Mouse (Mus musculus) telencephalon, adult 2 months (tissue): ENCODE data around the gene Cdk19.
"Not testable (repeated sequence)": the region's sequence is repeated elsewhere in the genome, so short reads cannot be mapped to it uniquely, and the experiment has no call there.

Experiments
- DNase-seq: peaks from one replicate; pipeline ENCODE4 v3.0.0-alpha.2; 2011; ENCODE audit warnings: low read depth, low spot score

The Cdk19 gene

GRCm38 (mm10) chr10:40393447-40394143 is 54.2 kb downstream of the Cdk19 start:
- DNase-seq = no peak

- DNase-seq = no peak
Observed at GRCm38 (mm10) chr10:40398842-40399241, 59.5 kb downstream of the Cdk19 start.

DNA sequence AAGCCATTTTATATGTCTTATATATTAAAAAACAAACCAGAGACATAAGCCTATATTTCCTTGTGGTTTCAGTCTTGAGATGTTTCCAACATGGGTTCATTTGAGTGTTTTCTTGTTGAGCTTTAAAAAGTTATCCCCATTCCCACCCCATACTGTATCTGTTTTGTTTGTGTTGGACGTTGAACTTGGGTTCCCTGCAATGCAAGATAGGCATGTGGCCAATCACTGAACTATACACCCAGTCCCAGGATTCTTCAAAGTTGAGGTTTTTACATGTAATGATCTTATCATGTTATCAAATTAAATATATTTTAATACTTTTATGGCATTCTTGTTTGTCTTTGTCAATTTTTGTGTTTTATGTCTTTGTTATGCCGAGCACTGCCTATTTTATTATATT is 60.0 kb downstream of the Cdk19 start:
- no peak for DNase-seq

GRCm38 (mm10) chr10:40400293-40400692 is 60.9 kb downstream of the Cdk19 start:
- no peak for DNase-seq

DNA sequence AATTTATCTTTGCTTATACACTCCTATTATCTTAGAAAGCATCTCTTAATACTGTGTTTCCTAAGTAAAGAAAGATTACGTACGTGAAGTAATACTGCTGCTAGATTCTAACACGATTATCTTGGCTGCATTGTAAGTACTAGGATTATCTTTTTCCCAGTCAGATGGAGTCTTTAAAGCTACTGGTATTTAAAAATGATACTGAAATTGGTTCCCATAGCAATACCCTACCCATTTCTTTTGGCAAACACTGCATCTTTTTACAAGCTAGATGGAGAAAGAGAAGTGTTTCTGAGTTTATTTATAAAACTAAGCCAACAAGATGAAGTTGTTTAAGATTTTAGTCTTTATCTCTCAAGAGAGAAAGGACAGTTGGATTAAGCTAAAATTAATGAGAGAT is 67.3 kb downstream of the Cdk19 start:
- peak; percentile 42 for DNase-seq

DNA sequence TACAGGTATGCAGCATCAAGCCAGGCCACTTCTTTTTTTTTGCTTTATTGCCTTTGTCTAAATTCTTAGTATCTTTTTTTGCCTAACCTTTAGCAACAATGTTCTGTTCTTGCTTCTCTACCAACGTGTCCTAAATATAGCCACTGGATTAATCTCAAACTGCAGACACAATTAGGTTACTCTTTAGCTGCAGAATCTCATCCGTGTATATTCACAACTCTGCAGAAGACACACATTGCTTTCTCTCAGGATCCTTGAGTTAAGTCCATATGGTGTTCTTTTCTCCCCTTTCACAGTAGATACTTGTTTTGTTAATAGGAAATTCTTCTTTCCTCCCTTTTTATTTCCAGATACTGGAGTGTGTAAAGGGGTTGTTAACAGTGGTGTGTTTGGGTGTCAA is 70.0 kb downstream of the Cdk19 start:
- DNase-seq = peak; percentile 59

DNA sequence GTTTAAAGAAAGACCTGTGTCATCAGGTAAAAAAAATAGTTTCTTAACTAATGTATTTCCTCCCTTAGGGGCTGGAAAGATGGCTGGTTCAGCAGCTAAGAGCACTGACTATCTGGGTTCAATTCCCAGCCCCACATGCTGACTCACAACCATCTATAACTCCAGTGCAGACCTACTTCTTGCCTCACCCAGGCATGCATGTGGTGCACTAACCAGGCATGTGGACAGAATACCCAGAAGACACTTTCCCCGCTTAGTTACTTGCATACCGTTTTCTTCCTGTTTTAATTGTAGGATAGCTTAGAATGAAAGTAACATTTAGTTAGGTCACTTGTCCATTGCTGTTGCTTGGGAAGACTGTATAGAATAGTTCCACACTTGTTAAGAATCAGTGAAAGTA is 72.0 kb downstream of the Cdk19 start:
- no peak for DNase-seq

GRCm38 (mm10) chr10:40416944-40417343 is 77.6 kb downstream of the Cdk19 start:
- peak; percentile 51 for DNase-seq

DNA sequence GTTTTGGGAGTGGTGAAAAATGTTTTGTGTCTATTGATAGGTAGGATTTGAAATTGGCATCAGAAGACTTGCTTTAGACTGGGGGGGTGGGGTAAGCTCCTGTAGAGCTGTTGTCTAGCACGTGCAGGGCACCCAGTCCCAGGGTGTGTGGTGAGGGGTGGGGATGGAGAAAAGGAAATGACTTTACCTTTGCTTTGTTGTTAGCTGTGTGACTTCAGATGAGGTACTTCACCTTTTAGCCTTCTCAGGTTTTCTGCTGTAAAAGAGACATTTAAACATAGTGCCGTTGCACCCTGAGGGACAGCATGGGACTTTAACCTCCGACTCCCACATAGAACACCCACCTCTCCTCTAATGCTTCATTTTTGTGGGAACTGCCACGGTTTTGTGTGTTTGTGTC is 80.5 kb downstream of the Cdk19 start:
- no peak for DNase-seq

DNA sequence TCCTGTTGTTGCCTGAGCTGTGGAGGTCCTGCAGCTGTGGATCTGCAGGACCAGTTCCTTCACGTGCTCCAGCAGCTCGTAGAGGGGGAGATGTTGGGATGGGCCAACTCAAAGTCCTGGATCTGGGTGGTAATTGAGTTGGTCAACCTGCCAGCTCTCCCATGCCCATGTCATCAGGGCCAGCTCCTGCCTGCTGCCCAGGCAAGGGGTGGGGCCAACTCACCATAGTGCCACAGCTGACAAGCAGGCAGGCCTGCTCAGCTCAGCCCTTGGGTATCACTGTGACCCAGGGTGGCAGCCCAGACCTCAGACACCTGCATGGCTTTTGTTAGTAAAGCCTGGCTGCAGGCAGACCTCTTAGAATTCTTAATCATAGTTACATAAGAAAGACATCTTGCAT is 81.3 kb downstream of the Cdk19 start:
- DNase-seq = no peak

- DNase-seq = no peak
Observed at GRCm38 (mm10) chr10:40421724-40422123, 82.4 kb downstream of the Cdk19 start.

DNA sequence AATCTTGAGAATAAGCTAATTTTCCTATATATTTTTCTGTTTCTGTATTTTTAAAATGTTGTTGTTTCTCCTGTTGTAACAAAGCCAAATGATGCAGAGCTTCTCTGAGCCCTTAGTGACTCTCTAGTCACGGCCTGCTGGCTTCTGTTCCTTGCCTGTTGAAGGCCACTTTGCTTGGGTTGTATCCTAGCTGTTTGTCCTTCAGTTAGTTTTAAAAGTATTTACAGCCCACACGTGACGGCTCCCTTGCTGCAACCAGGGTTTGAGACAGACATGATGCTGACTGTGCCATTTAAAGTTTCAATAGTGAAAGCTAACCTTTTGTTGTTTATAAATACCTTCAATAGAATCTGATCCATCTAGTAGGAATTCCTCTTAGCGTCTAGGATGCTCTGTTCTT is 83.3 kb downstream of the Cdk19 start:
- DNase-seq = no peak

- DNase-seq = not testable (repeated sequence)
Observed at GRCm38 (mm10) chr10:40424428-40424827, 85.1 kb downstream of the Cdk19 start.

DNA sequence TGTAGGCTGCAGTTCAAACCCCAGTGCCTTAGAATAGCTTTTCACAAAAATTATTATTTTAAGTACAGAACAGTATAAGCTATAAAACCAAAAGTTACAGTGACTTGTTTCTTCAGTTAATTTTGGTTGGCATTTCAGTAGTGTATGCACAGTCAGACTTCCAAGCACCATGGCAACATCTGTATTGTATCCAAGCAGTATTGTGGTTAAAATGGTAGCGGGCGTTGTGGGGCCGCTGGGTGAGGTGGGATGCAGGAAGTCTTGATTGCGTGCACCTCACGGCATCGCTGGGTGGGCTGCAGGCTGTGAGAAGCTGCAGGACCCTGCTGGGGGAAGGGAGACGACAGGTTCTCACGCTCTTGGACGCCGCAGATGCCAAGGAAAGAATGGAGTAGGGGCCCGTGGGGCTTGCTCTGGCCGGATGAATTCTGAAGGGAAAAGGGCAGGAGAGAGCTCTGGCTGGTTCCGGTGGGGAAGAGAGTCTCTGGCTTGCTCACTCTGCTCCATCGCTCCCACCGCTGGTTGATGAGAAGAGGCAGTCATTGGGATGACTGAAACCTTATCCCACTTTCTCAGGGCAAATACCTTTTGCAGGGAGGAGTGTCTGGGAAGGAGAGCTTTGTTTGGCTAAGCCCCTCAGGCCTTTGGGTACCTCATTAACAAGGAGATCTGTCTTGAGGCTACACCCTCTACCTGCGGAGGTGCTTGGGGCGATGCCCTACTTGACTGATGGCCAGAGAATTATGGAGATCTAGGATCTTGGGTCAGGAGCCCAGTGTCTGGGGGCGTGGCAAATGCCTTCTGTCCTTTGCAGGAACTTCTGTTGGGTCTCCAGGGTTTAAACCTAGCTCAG is 86.1 kb downstream of the Cdk19 start:
- DNase-seq = no peak

- DNase-seq = no peak
Observed at GRCm38 (mm10) chr10:40426096-40426450, 86.7 kb downstream of the Cdk19 start.

- DNase-seq = no peak
Observed at GRCm38 (mm10) chr10:40428633-40429032, 89.3 kb downstream of the Cdk19 start.

DNA sequence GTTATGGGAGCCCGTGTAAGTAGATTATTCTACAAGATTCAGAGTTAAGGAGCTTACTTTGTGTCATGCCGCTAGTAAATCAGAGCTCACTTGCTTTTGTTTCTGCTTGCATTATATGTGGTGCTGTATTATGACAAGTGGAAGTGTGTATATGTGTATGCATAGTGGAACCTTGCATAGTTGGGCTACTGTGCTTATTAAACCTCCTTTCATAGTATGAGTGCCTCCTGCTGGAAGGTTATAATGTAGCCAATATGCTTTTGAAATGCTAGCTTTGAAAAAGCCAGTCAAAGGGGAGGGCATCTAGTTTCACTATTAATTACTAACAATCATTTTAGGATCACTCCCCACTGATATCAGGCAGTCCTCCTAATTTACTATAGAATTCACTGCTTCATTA is 89.7 kb downstream of the Cdk19 start:
- DNase-seq = no peak

DNA sequence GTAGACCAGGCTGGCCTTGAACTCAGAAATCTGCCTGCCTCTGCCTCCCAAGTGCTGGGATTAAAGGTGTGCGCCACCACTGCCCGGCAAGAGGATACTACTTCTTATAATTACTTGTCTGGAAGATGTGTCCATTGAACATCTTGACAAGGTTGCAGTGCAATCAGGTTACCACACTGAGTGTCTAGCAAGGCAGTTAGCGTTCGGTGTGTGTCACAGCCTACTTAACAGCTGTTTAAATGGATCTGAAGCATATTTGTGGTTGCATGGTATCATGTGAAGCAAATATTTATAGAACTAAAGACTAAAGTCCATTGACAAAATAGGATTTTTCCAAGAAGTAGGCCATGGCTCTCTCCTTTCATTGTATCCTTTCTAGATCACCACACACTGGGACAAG is 90.8 kb downstream of the Cdk19 start:
- DNase-seq = no peak

DNA sequence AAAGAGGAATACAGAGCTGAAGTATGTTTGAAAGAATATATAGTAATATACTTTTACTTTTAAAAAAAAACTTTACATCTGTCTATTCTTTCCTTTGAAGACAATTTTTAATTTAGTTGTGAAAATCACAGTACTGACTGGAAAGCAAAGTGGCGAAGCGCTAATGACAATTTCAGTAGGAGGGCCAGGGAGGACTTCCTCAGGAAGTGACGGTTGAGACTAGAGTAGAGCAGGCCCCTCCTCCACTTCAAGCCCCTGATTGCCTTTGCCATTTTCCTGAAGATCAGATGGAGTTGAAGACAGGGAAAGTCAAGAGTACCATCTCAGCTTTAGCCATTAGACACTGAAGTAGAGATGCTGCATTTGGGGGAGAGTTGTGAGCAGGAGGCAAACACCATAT is 92.6 kb downstream of the Cdk19 start:
- no peak for DNase-seq

GRCm38 (mm10) chr10:40432375-40432774 is 93.0 kb downstream of the Cdk19 start:
- no peak for DNase-seq

- DNase-seq = no peak
Observed at GRCm38 (mm10) chr10:40435402-40435801, 96.0 kb downstream of the Cdk19 start.

DNA sequence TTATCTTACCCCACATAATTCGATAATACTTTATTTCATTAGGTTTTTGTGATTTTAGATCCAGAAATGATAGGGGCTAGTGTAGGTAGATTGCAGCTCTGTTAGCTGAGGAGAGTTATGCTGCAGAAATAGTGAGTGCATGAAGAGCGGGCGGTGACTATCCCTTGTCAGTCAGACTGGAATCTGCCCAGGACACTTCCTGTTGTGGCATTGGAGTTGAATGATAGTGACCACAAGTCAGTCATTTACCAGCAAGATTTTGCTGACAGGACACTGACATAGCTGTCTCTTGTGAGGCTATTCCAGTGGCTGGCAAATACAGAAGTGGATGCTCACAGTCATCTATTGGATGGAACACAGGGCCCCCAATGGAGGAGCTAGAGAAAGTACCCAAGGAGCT is 97.8 kb downstream of the Cdk19 start:
- DNase-seq = no peak

DNA sequence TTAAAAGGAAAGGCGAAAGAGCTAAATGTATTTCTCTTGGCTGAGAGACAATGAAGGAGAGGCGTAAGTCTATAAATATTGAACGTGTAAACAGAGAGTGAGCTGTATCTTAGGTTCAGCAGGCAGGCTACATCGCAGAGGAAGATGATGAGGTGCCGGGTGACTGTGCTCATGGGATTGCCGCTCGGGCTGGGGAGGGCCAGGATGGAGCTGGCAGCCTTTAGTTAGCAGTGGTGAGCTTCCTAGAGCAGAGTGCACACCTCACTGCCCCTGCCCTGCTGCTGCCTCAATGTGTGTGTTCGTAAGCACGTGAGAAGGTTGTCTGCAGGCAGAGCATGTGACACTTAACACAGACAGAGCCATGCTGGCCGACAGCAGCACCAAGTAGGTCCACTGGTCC is 101.4 kb downstream of the Cdk19 start:
- no peak for DNase-seq
